Mouse (Mus musculus) adrenal gland, adult 2 months (tissue): ENCODE measurements at regions not wholly inside any gene's neighbourhood (a gene's known extent, or its start where the extent isn't known, plus 50 kb on each side); places are given as distances from the start of the nearest gene placed in this dataset.

Source experiments
- DNase-seq: peaks from one replicate; pipeline ENCODE4 v3.0.0; 2021

DNA sequence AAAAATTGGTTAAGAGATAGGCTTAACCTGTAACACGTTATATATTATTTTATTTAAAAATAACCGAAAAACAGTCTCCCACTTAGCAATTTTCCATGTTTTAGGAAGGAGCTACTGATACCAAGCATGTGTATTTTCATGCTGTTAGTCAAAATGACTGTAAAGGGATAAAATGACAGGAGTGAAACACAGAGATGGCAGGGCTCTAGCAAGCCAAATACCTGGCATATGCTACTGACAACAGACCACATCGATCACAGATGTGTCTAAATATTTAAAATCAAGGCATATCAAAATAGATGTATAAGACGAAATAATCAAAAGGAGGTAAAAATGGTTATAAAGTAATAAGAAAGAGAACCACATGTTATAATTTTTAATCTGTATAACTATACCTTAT lies 231.0 kb upstream of the Cnr1 start:
- no peak for DNase-seq

DNA sequence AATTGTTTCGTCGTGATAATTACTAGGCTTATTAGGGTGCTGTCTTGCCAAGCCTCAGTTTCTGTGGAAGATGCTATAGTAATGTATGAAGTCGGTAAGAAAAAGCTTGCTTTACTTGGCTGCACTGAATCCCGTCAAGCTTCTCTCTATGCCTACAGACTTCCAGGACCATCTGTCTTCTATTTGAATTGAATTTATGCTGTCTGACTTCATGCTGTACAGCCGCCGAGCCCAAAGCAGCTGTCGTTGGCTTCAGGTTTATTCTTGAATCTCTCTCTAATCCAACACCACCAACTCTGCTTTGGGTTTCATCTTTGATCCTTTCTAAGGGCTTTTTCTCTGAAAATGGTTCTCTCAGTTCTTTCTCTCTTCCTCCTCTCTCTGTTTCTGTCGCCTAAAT lies 227.4 kb upstream of the Cnr1 start:
- DNase-seq, result no peak

GRCm38 (mm10) chr4:33702028-33702666 lies 222.2 kb upstream of the Cnr1 start:
- DNase-seq, result peak; percentile 15

GRCm38 (mm10) chr4:33705722-33706121 lies 218.7 kb upstream of the Cnr1 start:
- no peak for DNase-seq

- no peak for DNase-seq
These were observed 217.6 kb upstream of the Cnr1 start for GRCm38 (mm10) chr4:33706785-33707184.

- no peak for DNase-seq
These were observed 207.8 kb upstream of the Cnr1 start for GRCm38 (mm10) chr4:33716475-33717117.

GRCm38 (mm10) chr4:33720972-33721371 lies 203.4 kb upstream of the Cnr1 start:
- DNase-seq, result no peak

- no peak for DNase-seq
These were observed 202.4 kb upstream of the Cnr1 start for GRCm38 (mm10) chr4:33721971-33722370.

DNA sequence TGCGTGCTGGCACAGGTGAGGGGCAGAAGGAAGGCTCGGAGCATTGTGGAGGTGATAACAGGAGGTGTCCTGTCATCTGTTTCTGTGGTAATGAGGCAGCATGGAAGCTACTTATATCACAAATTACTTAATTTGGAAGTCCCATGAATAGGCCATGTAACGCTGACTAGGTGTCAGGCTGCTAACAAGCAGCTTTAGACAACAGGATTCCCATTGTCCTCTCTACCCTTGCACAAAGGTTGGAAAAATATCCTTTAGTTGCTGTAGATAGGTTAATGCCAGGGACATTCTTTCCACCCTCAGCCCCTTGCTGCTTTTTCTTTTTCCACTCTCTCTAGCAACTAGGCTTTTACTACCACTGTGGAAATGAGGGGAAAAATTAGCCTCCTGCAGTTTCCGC lies 192.6 kb upstream of the Cnr1 start:
- no peak for DNase-seq

DNA sequence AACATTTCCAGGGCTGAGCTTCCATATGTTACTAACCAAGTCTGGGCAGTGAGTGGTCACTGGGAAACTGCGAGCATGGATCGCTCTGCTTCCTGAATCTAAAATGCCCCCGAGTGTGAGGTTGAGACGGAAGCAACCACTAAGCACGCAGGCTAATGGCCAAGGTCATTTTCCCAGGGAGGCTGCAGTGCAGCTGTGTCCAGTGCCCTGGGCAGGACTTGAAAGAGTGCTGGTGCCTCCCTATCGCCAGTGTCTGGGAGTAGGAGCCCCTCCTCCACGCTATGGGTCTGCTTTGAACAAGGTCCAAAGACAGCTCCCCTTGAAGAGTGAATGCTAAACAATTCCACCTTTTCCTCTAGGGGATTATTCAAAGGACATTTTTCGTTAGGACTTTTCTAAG lies 189.5 kb upstream of the Cnr1 start:
- peak; percentile 76 for DNase-seq

DNA sequence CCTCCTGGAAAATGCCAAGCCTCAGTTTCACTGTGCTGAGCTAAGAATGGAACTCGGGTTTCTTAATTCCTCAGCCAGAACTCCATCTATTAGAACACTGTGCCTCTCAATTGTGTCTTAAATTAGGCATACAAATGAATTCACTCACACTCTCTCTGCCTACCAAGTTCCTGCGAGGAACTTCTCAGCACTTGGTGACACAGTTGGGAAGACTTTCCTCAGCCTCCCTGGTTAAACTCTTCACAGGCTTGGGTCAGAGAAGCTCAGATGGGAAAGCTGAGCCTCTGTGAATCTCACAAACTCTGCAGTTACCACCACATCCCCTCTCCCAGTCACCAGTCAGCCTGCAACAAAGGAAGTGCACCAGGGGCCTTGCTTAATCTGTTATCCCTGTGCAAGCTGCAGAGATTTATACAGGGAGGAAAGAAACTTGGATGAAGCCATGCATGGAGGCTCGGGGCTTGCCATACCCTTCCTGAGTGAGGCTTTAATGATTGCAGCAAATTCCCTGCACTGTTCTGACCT lies 188.9 kb upstream of the Cnr1 start:
- peak; percentile 15 for DNase-seq

- peak; percentile 87 for DNase-seq
These were observed 188.2 kb upstream of the Cnr1 start for GRCm38 (mm10) chr4:33736061-33736701.

DNA sequence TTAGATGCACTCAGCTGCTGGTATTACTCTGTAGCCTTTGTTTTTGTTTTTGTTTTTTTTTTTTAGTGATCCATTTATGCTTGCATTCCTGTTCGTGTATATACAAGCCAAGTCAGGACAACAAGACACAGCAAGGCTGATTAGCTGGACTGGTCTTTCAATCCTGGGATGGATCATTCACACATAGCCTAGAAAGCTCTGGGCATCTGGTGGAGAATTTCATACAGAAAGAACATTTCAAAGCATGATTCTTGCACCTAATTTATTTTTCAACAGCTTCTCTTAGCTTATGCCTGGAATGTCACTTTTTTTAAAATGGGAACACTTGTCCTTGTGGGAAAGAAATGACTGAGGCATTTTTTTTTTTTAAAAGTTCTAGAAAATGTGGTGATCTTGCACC lies 187.1 kb upstream of the Cnr1 start:
- no peak for DNase-seq

DNA sequence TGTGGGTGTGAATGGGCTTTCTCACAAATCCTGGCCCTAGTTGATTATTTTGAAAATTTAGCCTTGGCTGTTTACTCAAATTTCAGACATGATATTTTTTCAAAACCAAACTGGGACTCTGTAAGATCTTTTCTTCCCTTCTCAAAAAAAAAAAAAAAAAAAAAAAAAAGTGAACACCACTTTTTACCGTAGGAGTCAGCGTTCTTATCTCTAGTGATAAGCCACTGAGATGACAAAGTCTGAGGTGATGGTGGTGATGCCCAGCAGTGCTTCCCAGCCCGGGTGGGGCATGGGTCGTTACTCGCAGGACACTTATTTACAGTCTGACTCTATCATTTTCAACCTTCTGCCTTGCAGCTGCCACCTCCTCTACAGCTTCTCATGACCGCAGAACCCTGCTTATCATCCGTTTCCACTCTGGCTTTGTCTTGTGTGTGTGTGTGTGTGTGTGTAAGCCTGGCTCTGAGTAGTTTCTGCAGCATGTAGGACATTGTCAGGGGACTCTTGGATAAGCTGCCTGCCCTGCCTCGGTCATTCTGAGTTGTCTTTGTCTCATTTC lies 186.5 kb upstream of the Cnr1 start:
- no peak for DNase-seq

GRCm38 (mm10) chr4:33739211-33739904 lies 185.0 kb upstream of the Cnr1 start:
- DNase-seq, result no peak

GRCm38 (mm10) chr4:33740982-33741381 lies 183.4 kb upstream of the Cnr1 start:
- no peak for DNase-seq

DNA sequence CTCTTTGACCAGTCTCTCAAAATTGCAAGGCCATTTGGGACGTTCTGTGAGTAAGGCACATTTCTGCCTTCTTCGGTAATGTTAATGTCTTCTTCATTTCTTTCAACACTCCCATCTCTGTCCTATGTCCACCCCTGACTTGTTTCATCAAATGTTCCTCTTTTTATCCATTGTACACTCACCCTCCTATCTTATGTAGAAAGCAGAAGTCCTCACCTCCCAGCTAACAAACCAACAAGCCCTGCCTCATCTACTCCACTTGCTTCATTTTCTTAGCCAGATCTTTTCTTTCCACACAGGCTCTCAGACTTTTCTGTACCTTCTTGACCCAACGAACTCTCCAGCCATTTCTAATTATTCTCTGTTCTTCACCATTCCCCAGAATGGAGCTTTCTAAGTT lies 179.2 kb upstream of the Cnr1 start:
- DNase-seq, result no peak

- DNase-seq, result no peak
These were observed 177.0 kb upstream of the Cnr1 start for GRCm38 (mm10) chr4:33747316-33747895.

DNA sequence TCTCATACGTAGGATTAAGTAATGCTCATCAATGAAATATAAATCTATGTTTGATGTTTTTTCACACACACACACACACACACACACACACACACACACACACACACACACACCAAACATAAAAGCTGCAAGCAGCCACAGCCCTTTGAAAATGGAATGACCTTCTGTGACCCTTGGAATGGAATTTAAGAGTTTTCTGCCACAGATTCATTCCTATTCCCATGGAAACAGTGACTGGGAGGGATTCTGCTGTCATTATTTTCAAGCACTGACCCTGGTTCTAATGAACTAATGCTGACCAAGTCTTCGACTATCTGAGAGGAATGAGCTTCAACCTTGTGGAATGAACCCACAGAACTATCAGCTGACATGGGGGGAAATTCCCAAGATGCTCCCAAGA lies 156.7 kb upstream of the Cnr1 start:
- DNase-seq, result no peak

- no peak for DNase-seq
These were observed 138.4 kb upstream of the Cnr1 start for GRCm38 (mm10) chr4:33786027-33786426.

DNA sequence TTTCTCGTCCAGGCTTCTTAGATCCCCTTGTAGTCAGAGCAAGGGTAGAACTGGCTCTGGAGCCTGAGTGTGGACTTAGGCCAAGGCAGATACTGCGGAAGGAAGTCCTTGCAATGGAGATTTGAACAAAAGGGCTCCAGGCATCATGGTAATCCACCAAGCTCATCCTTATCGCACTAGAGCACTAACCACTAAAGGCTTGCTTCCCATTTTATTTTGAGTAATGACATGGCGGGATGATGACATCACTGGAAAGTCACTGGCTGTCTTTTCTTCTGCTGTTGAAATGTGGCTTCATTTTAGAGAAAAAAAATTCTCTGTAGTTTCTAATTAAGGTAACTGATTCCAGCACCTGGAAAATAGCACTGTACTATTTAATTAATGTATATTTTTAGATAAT lies 137.4 kb upstream of the Cnr1 start:
- no peak for DNase-seq

DNA sequence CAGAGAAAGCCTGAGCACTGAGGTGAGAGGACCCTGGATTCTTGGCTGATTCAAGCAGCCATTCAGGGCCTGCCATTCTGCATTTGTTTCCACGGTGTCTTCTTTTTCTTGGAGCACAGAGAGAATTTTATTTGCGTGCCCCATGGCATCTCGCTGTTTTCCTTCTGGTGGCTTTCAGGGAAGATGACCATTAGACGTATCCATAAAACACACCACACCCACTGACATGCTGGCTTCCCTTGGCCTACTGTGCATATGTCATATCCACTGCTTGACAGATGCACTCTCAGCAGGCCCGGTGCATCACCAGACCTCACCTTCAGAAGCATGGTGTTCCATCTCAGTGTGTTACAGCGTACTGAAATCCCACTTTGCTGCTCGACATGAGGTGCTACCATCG lies 131.0 kb upstream of the Cnr1 start:
- no peak for DNase-seq
